19 mouse cellular contexts compared by ENCODE assay signal in the genomic region with DNA sequence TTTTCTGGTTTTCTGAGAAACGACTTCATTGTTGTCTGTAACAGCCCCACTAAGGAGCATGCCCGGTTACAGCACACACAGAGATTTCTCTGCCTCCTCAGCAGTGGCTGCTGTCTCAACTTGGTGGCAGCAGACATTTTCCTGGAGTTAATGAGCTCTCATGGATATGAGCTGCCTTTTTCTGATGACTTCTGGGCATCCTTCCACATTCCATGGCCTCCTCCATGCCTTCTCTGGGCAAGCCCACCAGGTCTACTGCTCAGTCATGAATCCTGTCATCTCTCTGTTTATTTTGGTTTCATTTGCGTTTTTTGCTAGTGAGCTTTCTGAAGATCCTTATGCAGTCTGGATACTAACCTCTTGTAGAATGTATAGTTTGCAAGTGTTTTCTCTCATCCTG. TPM values are rescaled to one million over a fixed set of nuclear protein-coding genes. Genes with fewer than 3 reads are reported as not detected.
DNase-seq lines count a peak whose midpoint lies in the region; ATAC-seq and TF ChIP-seq lines count a peak whose summit lies in the region.
"Had no signal": no experiment of that assay in that cellular context is flagged by ENCODE, and none has a peak within 500 bp of the region (broad histone marks: within the 10 kb centered on the region; RNA-seq: fewer than 3 reads in every experiment).

No protein-coding gene starts in this region.

- no peak overlapping the region for H3K9ac ChIP-seq in lung, embryonic 14.5 days
- H3K9ac ChIP-seq: hindbrain, embryonic 14.5 days; neural tube, embryonic 13.5 days had no signal

- no peak for TF ChIP-seq CTCF in lung, embryonic 14.5 days (IDR thresholded peaks at IDR 0.05; ENCODE audit: low read depth)

- peak; percentile 32; the same call in 1 of the 2 replicates for ATAC-seq in frontal cortex, adult (ENCODE audit: low TSS enrichment)
- ATAC-seq in lung, embryonic 14.5 days (ENCODE audit: insufficient read depth), result peak; percentile 80

- DNase-seq in frontal cortex, postnatal 10 days (ENCODE audit: low spot score in 2 of 2), result no peak
- peak; percentile 85 for DNase-seq in lung, embryonic 14.5 days
- no peak for DNase-seq in lung, postnatal 25 days (ENCODE audit: low spot score)
- DNase-seq in 3T3-L1 (ENCODE audit: low read depth, low spot score), result peak; percentile 63
- DNase-seq in brain, adult 2 months (ENCODE audit: low read depth, low spot score), result peak; percentile 67
- DNase-seq in embryo, embryonic 11 days, result no peak
- no peak for DNase-seq in layer of hippocampus, adult 18-20 months (ENCODE audit: low spot score in 2 of 2)
- DNase-seq: adrenal gland, adult 8-10 months; cerebellum, adult 9-10 months; gastrocnemius, postnatal 36 days; heart, postnatal 14 days; kidney, adult 2 months; kidney, postnatal 14 days; left cerebral cortex, postnatal 4 days; liver; thymus, postnatal 4 days had no signal

- peaks cover 10% of the 10 kb centered on the region for H3K4me1 ChIP-seq in lung, embryonic 14.5 days (ENCODE audit: insufficient read depth)

- 23% methylated on average over 3 of the region's 3 CpGs for WGBS in lung, embryonic 14.5 days

- H3K4me2 ChIP-seq in lung, embryonic 14.5 days, result no peak overlapping the region
- H3K4me2 ChIP-seq: hindbrain, embryonic 14.5 days; neural tube, embryonic 13.5 days had no signal

- no peaks in the 10 kb centered on the region for H3K36me3 ChIP-seq in lung, embryonic 14.5 days (ENCODE audit: insufficient read depth)

- H3K27ac ChIP-seq in lung, embryonic 14.5 days (ENCODE audit: low read depth), result peak overlapping the region; percentile 84
- H3K27ac ChIP-seq: hindbrain, embryonic 14.5 days; neural tube, embryonic 13.5 days had no signal

- H3K9me3 ChIP-seq in lung, embryonic 14.5 days (ENCODE audit: low read depth, low read length), result no peaks in the 10 kb centered on the region
- H3K9me3 ChIP-seq: neural tube, embryonic 13.5 days had no signal

- H3K27me3 ChIP-seq in lung, embryonic 14.5 days (ENCODE audit: insufficient read depth, low read length), result no peaks in the 10 kb centered on the region
- H3K27me3 ChIP-seq: neural tube, embryonic 13.5 days had no signal

- H3K4me3 ChIP-seq in lung, embryonic 14.5 days (ENCODE audit: low read depth, low read length), result no peak overlapping the region
- H3K4me3 ChIP-seq: neural tube, embryonic 13.5 days had no signal

RNA-seq across cellular contexts. Expression of a gene that starts 45.9 kb away (rescaled TPM):
- polyA plus RNA-seq in lung, embryonic 14.5 days (2014; fragmentation: Nextera tagmentation; extraction: Ambion mirVana), result 5.0 and 6.1 TPM in 2 replicates
- total RNA-seq in layer of hippocampus, adult 18-20 months (2021), result 10 to 100 TPM; 60.3 to 62.4 TPM

Comparison
In these comparisons a context has a peak if more than half of its experiments do, and no peak if none do; other contexts are left out.
1. DNase-seq: peak in lung, embryonic 14.5 days (single experiment), 3T3-L1 (single experiment) and brain, adult 2 months (single experiment); none in frontal cortex, postnatal 10 days (0 of 2), lung, postnatal 25 days (single experiment), embryo, embryonic 11 days (single experiment) and layer of hippocampus, adult 18-20 months (0 of 2).